24 mouse cellular contexts compared by ENCODE assay signal in the genomic region with DNA sequence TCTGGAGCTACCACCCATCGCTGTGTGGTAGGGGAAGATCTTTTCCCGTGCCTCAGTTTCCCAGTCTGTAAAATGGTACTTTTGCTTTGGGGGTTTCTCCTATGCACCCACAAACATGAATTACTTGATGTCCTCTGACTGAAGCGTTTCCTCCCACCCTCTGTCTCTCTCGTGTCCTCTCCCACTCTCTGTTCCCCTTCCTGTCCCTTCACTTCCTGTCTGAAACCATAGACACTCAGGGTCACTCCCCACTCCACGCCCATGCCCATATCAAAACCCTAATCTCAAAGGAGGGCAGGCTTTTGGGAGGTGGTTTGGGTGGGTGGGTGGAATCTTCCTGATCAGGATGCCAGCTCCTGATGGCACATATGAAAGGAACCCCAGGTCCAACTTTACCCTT.
"Had no signal": no experiment of that assay in that cellular context is flagged by ENCODE, and none has a peak within 500 bp of the region (broad histone marks: within the 10 kb centered on the region; RNA-seq: fewer than 3 reads in every experiment).

No protein-coding gene starts in this region.

- H3K9ac ChIP-seq: heart, embryonic 12.5 days; hindbrain, embryonic 12.5 days; hindbrain, embryonic 14.5 days; intestine, embryonic 15.5 days; limb, embryonic 12.5 days had no signal

- ATAC-seq: inflammation-experienced regulatory T-cells, adult 6 months; intestine, embryonic 15.5 days; intestine, postnatal 0 days had no signal

- DNase-seq: gastrocnemius, postnatal 14 days; gastrocnemius, postnatal 36 days; heart, adult 18-20 months; heart, postnatal 10 days; heart, postnatal 4 days; kidney, adult 18-20 months; kidney, adult 8-10 months; kidney, postnatal 10 days; kidney, postnatal 25 days; kidney, postnatal 4 days; liver had no signal

- H3K36me3 ChIP-seq: heart, embryonic 10.5 days; heart, embryonic 12.5 days; hindbrain, embryonic 10.5 days; hindbrain, embryonic 12.5 days; intestine, embryonic 15.5 days; limb, embryonic 10.5 days; limb, embryonic 12.5 days had no signal

- H3K27ac ChIP-seq: heart, embryonic 10.5 days; hindbrain, embryonic 10.5 days; hindbrain, embryonic 12.5 days; hindbrain, embryonic 14.5 days; intestine, embryonic 15.5 days; layer of hippocampus, adult 2 months; left cerebral cortex, adult 2 months; limb, embryonic 10.5 days; limb, embryonic 12.5 days had no signal

- H3K4me3 ChIP-seq: heart, embryonic 10.5 days; heart, embryonic 12.5 days; hindbrain, embryonic 10.5 days; hindbrain, embryonic 12.5 days; intestine, embryonic 15.5 days; layer of hippocampus, adult 2 months; left cerebral cortex, adult 2 months; limb, embryonic 10.5 days; limb, embryonic 12.5 days had no signal

- H3K4me2 ChIP-seq: heart, embryonic 12.5 days; hindbrain, embryonic 12.5 days; hindbrain, embryonic 14.5 days; intestine, embryonic 15.5 days; limb, embryonic 12.5 days; liver, embryonic 11.5 days had no signal

- H3K4me1 ChIP-seq: heart, embryonic 10.5 days; heart, embryonic 12.5 days; intestine, embryonic 15.5 days; limb, embryonic 12.5 days had no signal

- H3K9me3 ChIP-seq: heart, embryonic 10.5 days; heart, embryonic 12.5 days; hindbrain, embryonic 10.5 days; hindbrain, embryonic 12.5 days; intestine, embryonic 15.5 days; limb, embryonic 10.5 days; limb, embryonic 12.5 days had no signal
